Mouse (Mus musculus): ENCODE measurements around the gene Cdkl3. TPM values are rescaled to one million over a fixed set of nuclear protein-coding genes. Genes with fewer than 3 reads are reported as not detected.

Gene Cdkl3
- total RNA-seq, 1 experiment from 2014 or later, result 4.3 TPM

DNA sequence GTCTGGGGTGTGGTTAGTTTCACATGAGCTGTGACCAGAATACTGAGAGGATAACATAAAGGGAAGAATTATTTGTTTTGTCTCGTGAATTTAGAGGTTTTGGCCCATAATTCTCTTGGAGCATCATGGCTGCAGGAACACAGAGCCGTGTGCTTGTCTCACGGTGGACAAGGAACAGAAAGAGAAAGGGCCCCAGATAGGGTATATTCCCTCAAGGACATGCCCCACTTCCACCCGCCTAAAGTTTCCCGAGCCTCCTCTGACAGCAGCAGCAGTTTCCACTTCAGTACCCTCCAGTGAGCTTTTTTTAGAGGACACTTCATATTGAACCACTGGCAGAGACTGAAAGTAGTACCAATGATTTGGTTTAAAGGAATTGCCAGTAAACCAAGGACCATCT lies 7.5 kb downstream of the Cdkl3 start:
- no peak for DNase-seq

DNA sequence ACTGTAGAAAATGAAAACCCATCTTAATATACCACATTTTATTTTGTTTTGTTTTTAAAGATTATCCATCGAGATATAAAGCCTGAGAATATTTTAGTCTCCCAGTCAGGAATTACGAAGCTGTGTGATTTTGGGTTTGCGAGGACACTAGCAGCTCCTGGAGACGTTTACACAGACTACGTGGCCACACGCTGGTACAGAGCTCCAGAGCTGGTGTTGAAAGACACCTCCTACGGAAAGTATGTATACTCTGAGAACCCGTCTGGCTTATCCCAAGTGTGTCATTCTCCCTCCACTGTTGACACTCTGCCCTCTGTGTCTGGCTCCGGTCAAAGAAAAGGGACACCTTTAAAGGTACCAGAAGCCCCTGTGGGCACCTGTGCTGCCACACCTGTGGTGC lies 14.2 kb downstream of the Cdkl3 start:
- DNase-seq, result no peak

DNA sequence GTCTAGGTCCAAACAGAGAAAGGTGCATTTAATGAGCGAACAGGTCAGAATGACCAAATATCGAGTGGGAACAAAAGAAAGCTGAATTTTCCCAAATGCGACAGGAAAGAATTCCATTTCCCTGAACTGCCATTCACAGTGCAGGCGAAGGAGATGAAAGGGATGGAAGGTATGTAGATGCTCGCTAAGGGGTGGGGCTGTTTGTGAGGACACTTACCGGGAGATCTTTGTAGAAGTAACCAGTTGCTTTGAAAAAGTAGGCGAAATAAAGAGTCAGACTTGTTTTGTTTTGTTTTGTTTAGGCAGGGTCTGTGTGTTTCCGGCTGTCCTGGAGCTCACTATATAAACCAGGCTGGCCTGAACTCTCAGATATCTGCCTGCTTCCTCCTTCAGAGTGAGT lies 28.3 kb downstream of the Cdkl3 start:
- no peak for DNase-seq

DNA sequence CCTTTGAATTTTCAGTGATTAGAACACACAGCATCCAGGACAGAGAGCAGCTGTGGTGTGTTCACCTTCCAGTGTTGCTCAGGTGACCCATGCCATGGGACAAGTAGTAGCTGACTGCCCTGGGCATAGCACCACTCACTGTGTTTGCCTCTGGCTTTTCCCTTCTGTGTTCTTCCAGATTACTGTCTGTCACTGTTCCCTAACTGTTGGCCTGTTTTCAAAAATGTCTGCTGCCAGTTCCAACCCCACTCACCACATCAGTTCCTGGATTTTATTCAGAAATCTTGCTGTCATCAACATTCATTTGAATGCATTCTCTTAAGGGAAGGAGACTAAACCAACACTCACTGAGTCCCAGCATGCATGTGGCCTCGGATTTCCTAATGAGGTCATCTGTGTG lies 29.9 kb downstream of the Cdkl3 start:
- DNase-seq, result no peak

- no peak for DNase-seq
Measured at GRCm38 (mm10) chr11:52035905-52036304, 31.9 kb downstream of the Cdkl3 start.

GRCm38 (mm10) chr11:52037659-52038058 lies 33.6 kb downstream of the Cdkl3 start:
- no peak for DNase-seq

DNA sequence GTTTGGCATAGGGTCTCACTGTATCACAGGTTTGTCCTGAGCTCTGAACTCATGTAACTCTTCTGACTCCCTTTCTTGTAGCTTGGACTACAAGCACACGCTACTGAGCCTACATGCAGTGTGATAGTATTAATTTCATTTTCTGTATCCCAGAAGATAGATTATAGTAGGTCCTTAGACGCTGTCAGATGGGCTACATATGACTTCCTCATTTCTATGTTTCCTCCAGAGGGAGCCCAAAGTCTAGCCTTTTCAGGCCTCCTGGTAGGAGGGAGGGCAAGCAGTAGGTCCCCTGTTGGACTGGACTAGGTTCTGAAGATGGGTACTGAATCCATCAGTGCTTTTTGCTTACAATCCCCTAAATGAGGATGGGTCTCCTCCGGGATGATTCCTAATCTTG lies 39.2 kb downstream of the Cdkl3 start:
- DNase-seq, result no peak

GRCm38 (mm10) chr11:52044156-52044555 lies 40.1 kb downstream of the Cdkl3 start:
- DNase-seq, result no peak

GRCm38 (mm10) chr11:52046446-52047165 lies 42.6 kb downstream of the Cdkl3 start:
- peak; percentile 53 for DNase-seq

DNA sequence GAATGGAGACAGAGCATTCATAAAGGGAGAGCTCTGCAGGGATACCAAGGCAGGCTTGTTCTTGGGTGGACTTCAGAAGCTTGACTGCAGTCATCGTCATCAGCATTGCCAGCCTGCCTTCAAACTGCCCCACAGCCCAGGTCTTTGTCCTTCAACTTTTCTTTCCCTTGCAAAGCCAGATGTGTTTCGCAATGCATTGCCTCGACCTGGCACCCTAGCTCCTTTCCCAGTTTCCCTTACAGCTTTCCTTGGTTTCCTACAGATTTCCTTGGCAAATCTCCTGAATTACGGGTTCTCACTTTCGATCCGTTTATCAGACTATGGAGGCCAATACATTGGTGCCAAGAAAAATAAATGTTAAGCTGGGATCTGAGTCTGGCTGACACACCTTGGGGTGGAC lies 49.4 kb downstream of the Cdkl3 start:
- peak; percentile 48 for DNase-seq

DNA sequence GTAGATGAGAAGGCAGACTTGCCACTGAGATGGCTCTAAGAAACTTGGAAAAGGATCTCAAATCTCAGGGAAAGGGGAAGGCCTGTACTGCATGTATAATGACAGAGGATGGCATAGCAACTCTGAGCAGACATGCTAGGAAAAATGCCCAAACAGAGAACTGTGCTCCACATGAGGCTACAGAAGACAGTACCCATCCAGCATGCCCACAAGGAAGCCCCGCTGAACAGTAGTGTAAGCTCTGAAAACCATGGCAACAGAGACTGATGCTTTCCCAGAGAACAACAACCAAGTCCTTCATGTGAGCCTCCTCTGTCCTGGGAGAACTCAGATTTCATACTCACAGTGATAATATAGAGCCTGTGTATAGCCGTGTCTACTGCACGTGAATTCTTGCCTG lies 50.7 kb downstream of the Cdkl3 start:
- DNase-seq, result no peak

GRCm38 (mm10) chr11:52056198-52056597 lies 52.2 kb downstream of the Cdkl3 start:
- no peak for DNase-seq

GRCm38 (mm10) chr11:52059001-52059400 lies 55.0 kb downstream of the Cdkl3 start:
- no peak for DNase-seq

- DNase-seq, result no peak
Measured at GRCm38 (mm10) chr11:52060315-52060714, 56.3 kb downstream of the Cdkl3 start.

- no peak for DNase-seq
Measured at GRCm38 (mm10) chr11:52062406-52062805, 58.4 kb downstream of the Cdkl3 start.

- DNase-seq, result no peak
Measured at GRCm38 (mm10) chr11:52064398-52064797, 60.4 kb downstream of the Cdkl3 start.

DNA sequence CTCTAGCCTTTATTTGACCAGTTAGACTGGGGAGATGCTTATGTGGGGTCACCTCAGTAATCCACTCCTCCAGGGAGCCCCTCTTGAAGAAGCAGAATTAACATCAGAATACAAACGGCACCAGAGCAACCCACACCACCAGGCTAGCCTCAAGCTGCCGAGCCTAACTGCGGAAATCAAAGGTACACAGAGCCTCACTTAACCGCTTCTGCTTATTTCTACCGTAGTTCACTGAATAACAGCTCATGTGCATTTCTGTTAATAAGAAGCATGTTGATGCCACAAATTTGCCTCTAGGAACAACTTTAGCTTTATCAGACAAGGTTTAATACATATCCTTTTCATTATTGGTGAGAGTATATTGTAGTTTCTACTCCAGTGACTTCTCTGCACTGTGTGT lies 61.8 kb downstream of the Cdkl3 start:
- DNase-seq, result no peak

GRCm38 (mm10) chr11:52071768-52072167 lies 67.7 kb downstream of the Cdkl3 start:
- no peak for DNase-seq

- DNase-seq, result no peak
Measured at GRCm38 (mm10) chr11:52073528-52074170, 69.6 kb downstream of the Cdkl3 start.

DNA sequence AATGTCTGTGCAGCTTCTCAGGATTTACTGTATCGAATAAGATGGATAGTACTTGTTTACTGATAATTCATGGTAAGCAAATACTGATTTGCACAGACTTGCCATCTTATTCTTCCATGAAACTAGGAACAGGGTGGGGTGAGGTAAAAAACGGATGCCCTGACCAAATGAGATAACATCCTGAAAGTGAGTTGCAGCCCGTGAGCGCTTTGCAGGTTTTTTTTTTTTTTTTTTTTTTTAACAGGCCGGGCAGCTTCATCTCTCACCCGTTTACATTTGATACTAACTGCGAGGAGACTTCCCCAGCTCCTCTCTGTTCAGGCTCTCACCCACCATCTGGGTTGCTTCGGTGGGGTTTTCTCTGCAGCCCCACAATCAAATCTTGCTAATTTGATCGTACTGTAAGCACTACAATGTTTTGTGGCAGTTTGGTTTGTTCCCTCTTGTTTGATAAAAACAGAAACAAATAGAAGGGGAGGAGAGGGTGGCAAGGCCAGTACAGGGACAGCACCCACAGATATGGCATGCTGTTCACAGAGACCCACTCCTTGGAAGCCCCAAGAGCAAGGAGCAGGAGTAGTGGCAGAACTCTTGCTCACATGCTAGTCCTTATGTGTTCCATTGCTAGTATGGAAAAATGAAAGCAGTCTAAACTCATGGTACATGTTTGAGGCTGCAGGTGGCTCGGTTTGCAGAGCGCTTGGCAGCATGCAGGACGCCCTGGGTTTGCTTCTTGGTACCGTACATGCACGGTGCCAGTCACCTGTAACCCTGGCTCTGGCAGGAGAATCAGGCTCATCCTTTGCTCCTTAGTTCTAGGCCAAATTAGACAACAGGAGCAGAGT lies 70.8 kb downstream of the Cdkl3 start:
- no peak for DNase-seq

- DNase-seq, result no peak
Measured at GRCm38 (mm10) chr11:52075794-52076633, 72.0 kb downstream of the Cdkl3 start.

DNA sequence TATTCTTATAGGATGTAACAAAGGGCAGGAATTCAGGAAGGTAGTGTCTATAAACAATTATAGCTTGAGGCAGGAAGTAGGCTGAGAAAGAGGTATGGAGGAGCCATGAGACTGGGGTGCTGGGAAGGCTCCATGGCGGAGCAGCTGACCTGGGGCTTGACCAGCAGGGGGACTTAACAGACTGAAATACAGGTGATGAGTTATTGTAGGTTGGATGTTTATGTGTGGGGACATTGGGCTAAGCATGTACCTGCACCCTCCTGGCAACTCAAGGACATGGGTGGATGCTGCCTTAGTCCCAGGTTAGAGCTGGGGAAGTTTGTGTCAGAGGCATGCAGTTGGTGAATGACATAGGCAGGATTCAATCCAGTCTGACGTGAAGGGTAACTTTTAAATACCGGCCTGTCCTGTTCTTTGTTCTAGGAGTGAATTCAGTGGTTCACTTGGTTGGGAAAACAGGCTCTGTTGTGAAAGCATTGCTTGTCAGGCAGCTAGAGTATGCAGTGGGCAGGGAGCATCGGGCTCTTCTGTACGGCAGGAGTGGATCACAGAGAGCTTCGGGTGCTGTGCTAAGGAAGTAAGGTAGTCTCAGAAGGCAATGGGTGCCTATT lies 72.8 kb downstream of the Cdkl3 start:
- DNase-seq, result no peak

Data from adrenal gland, postnatal 14 days (tissue).